Mouse (Mus musculus) embryo, embryonic 11.5 days (tissue): ENCODE measurements around the gene Fam120a.
A peak's percentile ranks its signal among the peaks of the same experiment; 100 is the strongest.

Experiments
- DNase-seq: peaks from one replicate; pipeline ENCODE4 v3.0.0-alpha.2; 2012; ENCODE audit warnings: low read depth, low spot score

The Fam120a gene

GRCm38 (mm10) chr13:48967956-48968749 is at the start of gene Fam120a:
TSS of gene Fam120a (minus strand) at chr13:48968017.
- DNase-seq = peak; percentile 73

GRCm38 (mm10) chr13:49017375-49017774 is 49.6 kb upstream of the Fam120a start:
- DNase-seq = no peak

GRCm38 (mm10) chr13:49016311-49016761 is 48.5 kb upstream of the Fam120a start:
- DNase-seq = no peak

- no peak for DNase-seq
Measured at GRCm38 (mm10) chr13:49015366-49016306, 47.8 kb upstream of the Fam120a start.

- no peak for DNase-seq
Measured at GRCm38 (mm10) chr13:49013206-49013794, 45.5 kb upstream of the Fam120a start.

GRCm38 (mm10) chr13:49001691-49002090 is 33.9 kb upstream of the Fam120a start:
- no peak for DNase-seq

- peak; percentile 72 for DNase-seq
Measured at GRCm38 (mm10) chr13:48998591-48998990, 30.8 kb upstream of the Fam120a start.

- DNase-seq = no peak
Measured at GRCm38 (mm10) chr13:48996731-48997130, 28.9 kb upstream of the Fam120a start.

- DNase-seq = no peak
Measured at GRCm38 (mm10) chr13:48994903-48995302, 27.1 kb upstream of the Fam120a start.

- no peak for DNase-seq
Measured at GRCm38 (mm10) chr13:48992914-48993313, 25.1 kb upstream of the Fam120a start.

GRCm38 (mm10) chr13:48990138-48990537 is 22.3 kb upstream of the Fam120a start:
- DNase-seq = no peak

- no peak for DNase-seq
Measured at GRCm38 (mm10) chr13:48982482-48983098, 14.8 kb upstream of the Fam120a start.

- no peak for DNase-seq
Measured at GRCm38 (mm10) chr13:48979069-48979468, 11.3 kb upstream of the Fam120a start.

GRCm38 (mm10) chr13:48977858-48978257 is 10.0 kb upstream of the Fam120a start:
- DNase-seq = no peak

- no peak for DNase-seq
Measured at GRCm38 (mm10) chr13:48974699-48975098, 6.9 kb upstream of the Fam120a start.

GRCm38 (mm10) chr13:48974266-48974665 is 6.4 kb upstream of the Fam120a start:
- DNase-seq = no peak

- no peak for DNase-seq
Measured at GRCm38 (mm10) chr13:48973231-48973630, 5.4 kb upstream of the Fam120a start.

- no peak for DNase-seq
Measured at GRCm38 (mm10) chr13:48971033-48971432, 3.2 kb upstream of the Fam120a start.

- no peak for DNase-seq
Measured at GRCm38 (mm10) chr13:48970566-48970965, 2.7 kb upstream of the Fam120a start.

GRCm38 (mm10) chr13:48968750-48969088 is 902 bp upstream of the Fam120a start:
- no peak for DNase-seq
